Mouse (Mus musculus): ENCODE data around the gene Rgs7.

Gene Rgs7

DNA sequence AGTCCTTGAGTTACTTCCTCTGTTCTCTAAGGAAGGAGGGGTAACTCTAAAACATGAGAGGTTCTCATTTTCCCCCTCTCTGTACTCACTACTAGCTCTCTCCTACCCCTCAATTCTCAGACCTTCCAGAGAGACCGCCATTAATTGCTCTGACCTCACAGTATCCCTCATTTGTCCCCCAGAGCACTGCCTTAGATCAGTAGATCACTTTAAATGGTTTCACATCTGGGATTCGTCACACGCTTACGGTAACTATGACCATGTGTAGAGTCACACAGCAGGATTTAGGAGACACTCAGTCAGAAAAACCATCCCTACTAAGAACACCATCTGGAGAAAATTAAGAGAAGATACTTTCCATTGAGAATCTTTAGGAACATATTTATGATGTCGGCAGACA is 456.8 kb downstream of the Rgs7 start:
- DNase-seq (ENCODE audit: extremely low read depth, low read depth): no peak

DNA sequence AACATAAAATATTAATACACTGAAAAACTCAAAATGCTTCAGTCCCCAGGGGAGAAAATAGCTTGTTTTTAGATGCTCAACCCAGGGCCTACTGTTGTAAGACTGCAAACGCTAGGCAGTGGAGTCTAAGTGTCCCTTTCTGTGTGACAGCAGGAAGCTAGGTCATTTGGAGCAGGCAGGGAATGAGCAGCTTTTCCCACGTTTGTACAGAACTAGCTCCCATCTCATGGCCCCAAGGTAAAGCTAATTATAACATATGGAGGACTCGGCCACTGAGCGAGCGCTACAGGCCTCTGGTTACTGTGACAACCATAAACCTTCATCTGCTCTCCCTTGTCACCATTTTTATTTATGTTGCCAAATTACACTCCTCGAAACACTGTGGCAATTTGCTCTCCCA is 460.3 kb downstream of the Rgs7 start:
- DNase-seq (ENCODE audit: extremely low read depth, low read depth): no peak

DNA sequence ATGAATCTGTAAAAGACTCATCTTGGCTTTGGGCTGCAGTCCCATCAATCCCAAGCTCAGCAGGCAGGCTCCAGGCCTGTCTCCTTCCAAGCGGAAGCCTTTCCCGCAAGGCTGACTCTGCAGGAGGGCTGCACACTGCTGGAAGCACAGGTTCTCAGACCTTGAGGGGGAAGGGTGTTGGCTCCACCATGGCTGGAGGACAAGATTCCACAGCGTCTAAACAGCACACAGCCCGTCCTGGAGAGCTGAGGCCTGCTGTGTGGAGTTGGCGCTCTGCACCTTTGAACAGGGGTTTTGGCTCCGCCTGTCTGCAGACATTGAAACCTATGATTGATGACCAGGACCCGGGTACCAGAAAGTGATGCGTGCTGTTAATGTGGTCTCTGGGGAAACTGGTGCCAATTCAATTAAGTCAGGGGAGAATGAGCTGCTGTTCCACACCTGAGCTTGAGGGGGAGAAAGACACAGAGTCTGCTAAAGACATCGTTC is 463.5 kb downstream of the Rgs7 start:
- DNase-seq (ENCODE audit: extremely low read depth, low read depth): no peak

DNA sequence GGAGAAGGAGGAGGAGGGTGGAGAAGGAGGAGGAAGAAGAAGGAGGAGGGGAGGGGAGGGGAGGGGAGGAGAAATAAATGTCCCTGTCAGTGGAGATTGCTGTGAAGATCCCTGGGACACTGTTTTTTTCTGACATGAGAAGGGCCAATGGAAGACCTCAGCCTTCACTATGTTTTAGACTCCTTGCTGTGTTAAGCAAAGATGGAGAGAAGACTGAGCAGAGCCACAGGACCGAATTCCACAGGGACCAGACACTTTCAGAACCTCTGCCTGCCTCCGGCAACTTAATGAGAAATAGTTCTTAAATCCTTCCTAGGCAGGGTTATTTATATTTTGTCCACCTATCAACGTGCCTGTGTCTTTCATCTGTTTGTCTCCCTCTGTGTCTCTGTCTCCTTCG is 464.0 kb downstream of the Rgs7 start:
- no peak for DNase-seq (ENCODE audit: extremely low read depth, low read depth)

DNA sequence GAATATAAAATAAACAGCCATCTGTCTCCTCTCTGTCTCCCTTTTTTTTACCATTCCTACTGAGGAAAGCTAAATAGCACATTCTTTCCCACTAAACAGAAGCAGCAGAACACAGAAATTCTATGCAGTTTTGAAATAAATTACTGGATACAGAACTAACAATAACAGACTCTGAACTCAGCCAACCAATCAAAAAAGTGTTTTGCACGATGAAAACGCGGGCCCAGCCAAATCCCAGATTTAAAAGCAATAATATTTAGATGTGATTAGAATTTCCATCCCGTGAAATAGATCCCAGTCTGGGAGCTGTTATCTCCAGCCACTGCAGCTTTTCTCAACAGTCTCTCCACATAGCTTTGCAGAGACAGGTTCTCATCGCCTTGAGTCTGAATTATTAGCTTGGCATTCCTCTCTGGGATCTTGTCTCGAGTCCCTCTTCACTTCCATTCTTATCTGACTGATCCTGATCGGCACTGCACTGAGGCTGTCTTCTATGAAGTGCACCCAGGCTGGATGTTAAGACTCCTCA is 466.5 kb downstream of the Rgs7 start:
- DNase-seq (ENCODE audit: extremely low read depth, low read depth): no peak

DNA sequence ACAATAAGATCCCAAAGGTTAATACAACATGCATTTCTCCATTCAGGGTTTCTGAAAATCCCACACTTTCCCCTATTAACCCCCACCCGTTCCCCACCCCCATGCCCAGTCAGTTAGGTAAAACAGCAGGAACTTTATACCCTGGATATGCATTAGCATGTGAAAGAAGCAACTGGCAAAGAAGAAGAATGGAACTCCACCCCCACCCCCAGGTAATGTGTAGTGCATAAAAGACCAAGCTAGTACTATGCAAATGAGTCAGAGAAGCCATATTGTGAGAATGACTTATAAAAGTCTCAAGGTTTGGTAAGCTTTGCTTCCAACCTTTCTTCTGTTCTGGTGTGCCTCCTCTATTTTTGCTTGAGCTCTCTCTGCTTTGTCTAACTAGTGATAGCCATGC is 468.2 kb downstream of the Rgs7 start:
- DNase-seq (ENCODE audit: extremely low read depth, low read depth): no peak
